Mouse (Mus musculus) heart, adult 8-10 months (tissue): Measurements from ENCODE around the gene Upb1. TPM values are rescaled to one million over a fixed set of nuclear protein-coding genes. Genes with fewer than 3 reads are reported as not detected.
"Not testable (repeated sequence)": the region's sequence is repeated elsewhere in the genome, so short reads cannot be mapped to it uniquely, and the experiment has no call there.

Source experiments
- DNase-seq: peaks from one replicate; pipeline ENCODE4 v3.0.0; 2022; ENCODE audit warnings: low spot score
- total RNA-seq, 4 experiments: library from RNA; stranded (reverse); gene quantifications; 2 replicates each; pipeline ENCODE4 v1.2.4; 2022

Upb1 gene
- total RNA-seq, result 1 to 10 TPM in 1 of 4 experiments, under 1 TPM in 3; 0.53 to 1.0 (median 0.63) TPM

DNA sequence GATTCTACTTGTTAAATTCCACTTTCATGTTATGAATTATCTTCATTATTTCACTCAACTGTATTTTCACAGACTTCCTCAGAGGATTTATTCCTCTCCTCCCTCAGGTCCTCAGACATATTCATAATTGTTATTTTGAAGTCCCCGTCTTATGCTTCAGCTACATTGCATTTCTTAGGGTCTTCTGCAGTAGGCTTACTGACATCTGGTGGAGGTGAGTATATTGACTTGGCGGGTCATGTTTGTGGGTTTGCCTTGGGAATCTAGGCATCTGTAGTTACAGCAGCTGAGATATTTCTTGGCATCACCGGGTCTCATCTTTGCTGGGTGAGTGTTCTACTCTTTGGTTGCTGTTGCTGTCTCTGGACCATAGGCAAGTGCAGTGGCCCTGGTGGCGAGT is at the start of gene Upb1:
TSS of gene Upb1 (plus strand) at position 158 of the 400 bp plus-strand sequence.
- no peak for DNase-seq

DNA sequence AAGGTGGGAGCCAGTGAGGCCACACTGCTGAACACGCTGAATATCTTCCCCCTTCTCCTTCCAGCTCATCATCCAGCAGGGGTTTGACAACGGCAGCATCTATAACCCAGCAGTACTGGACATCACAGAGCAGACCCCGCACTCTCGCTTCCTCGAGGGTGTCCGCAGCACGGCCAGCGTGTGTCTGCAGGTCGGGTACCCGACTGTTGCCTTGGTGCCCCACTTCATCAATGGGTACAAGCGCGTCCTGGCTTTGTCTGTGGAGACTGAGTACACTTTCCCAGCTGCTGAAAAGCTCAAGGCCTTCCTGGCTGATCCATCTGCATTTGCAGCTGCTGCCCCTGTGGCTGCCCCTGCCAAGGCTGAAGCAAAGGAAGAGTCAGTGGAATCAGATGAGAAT is 48.4 kb upstream of the Upb1 start:
- no peak for DNase-seq

- not testable (repeated sequence) for DNase-seq
Observed at GRCm38 (mm10) chr10:75353838-75354241, 47.1 kb upstream of the Upb1 start.

- DNase-seq, result no peak
Observed at GRCm38 (mm10) chr10:75355341-75355740, 45.6 kb upstream of the Upb1 start.

DNA sequence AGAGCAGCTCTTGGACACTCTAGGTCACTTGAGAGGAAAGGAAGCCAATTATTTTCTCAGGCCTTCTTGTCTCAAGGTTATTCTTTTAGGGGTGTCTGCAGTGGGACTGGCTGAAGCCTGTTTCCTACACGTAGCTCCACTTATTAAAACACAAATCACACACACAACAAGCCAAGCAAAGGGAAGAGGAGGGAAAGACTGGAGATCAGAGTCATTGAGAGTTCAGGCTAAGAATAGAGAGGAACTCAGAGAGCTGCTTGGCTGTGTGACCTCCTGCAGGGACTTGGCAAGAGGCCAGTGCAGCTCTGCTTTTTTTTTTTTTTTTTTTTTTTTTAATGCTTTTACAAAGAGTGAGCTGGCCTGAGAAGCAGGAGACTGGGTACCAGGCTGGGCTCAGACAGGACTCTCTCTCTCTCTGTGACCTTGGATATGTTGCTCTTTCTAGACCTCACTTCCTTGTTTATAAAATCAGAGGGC is 36.7 kb upstream of the Upb1 start:
- peak; percentile 61 for DNase-seq

GRCm38 (mm10) chr10:75364796-75365195 is 36.1 kb upstream of the Upb1 start:
- DNase-seq, result no peak

- DNase-seq, result no peak
Observed at GRCm38 (mm10) chr10:75365231-75365633, 35.7 kb upstream of the Upb1 start.

- peak; percentile 79 for DNase-seq
Observed at GRCm38 (mm10) chr10:75373655-75374351, 27.1 kb upstream of the Upb1 start.

DNA sequence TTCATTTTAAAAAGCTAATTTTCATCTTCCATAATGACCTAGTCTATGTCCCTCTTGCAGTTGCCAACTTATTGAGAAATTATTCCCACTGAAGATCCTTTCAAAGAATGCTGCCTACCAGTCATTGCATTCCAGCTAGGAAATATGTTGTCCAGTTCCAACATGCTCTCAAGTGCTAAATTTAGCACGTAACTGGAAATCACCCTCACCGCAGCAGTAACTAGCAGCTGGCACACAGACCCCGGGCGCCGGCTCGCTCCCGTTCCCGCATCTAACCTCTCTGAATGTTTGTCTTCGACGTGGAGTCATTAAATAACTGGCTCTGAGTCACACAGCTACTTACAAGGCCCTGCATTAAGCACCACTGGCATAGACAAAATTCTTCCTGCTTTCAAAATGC is 22.2 kb upstream of the Upb1 start:
- DNase-seq, result no peak

GRCm38 (mm10) chr10:75390156-75390555 is 10.8 kb upstream of the Upb1 start:
- no peak for DNase-seq

- DNase-seq, result peak; percentile 45
Observed at GRCm38 (mm10) chr10:75390832-75391231, 10.1 kb upstream of the Upb1 start.

- DNase-seq, result no peak
Observed at GRCm38 (mm10) chr10:75394796-75395195, 6.1 kb upstream of the Upb1 start.

DNA sequence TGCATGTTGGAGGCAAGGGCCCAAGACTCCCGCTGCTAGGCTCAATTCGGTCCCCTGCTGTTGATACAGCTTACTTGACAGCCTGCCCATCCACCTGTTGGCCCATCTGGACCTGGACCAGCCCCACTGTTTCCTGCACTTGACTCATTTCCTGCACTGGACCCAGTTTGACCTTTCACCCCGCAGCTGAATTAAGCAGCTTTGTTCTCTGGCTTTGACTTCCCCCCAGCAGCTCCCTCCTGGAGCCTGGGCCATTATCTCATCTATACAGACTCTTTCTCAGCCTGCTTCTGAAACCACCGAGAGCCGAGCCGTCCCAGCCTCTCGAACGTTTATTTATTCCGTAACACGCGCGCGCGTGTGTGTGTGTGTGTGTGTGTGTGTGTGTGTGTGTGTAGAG is 3.9 kb upstream of the Upb1 start:
- DNase-seq, result peak; percentile 61

DNA sequence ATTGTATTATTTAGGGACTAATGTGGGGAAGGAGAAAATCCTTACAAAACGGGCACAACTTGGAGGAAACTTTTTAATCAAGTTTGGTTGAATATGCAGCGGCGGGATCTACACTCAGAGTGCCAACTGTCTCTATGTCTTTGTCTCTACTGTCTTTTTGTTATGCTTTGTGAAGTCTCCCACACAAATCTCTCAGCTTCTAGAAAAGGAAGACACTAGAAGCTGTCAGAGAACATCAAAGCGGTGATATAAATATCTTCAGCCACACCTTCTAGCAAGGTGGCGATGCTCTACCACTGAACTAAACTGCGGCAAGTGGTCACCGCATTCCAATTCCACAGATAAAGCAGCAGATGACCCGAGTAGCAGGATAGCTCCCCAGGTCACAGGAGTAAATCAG is 5.0 kb downstream of the Upb1 start:
- DNase-seq, result no peak

DNA sequence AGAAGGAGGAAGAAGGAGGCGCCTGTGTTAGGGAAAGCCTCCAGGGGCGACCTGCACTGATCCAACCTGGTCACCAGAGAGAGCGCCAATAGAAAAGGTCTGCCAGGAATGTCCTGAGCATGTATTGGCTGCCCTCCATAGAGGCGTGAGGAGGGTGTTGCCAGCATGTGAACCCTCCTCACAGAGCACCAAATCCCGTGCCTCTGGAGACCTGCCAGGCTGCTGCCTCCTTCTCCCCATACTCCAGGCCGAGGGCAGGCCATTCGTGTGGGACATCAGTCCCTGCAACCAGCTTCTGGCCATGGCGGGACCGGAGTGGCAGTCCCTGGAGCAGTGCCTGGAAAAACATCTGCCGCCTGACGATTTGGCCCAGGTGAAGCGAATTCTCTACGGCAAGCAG is 5.8 kb downstream of the Upb1 start:
- peak; percentile 41 for DNase-seq

GRCm38 (mm10) chr10:75407741-75408140 is 6.8 kb downstream of the Upb1 start:
- DNase-seq, result no peak

- DNase-seq, result not testable (repeated sequence)
Observed at GRCm38 (mm10) chr10:75411343-75412113, 10.6 kb downstream of the Upb1 start.

GRCm38 (mm10) chr10:75412114-75413103 is 11.5 kb downstream of the Upb1 start:
- no peak for DNase-seq

DNA sequence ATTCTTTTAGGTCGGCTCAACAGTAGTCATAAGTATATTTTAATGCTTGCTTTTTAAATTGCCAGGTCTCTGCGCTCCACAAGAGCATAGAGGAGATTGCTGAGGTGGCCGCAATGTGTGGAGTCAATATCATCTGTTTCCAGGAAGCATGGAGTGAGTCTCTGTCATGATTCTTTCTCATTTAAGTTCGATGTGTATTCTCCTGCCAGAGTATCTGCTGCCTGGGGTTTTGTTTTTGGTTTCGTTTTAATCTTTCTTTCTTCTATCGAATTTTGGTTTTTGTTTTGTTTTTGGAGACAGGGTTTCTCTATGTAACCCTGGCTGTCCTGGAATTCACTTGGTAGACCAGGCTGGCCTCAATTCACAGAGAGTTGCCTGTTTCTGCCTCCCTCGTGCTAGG is 14.0 kb downstream of the Upb1 start:
- DNase-seq, result no peak

DNA sequence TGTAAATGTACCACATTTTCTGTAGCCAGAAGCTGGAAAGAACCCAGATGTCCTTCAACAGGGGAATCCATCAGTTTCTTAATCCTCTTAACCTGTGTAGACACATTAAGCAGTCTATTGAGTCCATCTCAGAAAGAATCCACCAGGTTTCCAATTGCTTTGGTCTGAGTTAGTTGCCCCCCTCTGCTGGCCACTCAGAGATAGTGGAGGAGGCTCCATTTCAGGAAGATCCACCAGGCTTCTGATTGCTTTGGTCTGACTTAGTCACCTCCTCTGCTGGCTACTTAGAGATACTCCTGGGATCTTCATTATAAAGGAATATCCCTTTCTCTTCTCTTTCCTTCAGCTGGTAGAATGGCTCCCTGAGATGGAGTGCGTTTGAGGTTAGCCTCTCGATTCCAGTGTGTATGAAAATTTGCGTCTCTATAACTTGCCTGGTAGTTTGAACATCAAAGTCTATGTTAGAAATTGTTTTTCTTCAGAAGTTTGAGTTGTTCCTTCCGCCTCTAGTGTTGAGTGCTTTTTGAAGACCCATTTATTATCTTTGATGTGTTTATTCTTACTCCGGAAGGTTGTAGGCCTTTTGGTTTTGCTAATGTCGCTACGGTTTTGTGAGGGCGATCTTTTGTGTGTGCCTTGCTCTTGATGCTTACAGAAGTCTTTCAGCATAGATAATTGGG is 16.6 kb downstream of the Upb1 start:
- DNase-seq, result no peak

DNA sequence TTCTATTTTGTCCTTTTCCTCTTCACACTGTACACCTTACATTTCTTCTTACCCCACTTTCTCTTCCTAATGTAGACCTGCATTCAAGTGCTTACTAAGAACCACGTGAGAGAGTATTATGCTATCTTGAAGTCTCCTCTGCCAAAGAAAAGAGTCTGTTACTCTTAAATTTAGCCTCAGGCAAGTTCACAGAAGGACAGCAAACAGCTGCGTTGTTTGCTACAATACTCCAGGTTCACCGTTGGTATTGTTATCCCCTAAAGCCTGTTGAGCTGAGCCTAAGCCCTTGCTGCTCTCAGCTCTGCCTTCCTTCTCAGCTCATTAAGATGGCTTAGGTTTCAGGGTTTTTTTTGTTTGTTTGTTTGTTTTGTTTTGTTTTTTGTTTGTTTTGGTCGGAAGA is 17.8 kb downstream of the Upb1 start:
- DNase-seq, result no peak
